Mouse (Mus musculus): ENCODE results near the gene Gcc1. TPM values are rescaled to one million over a fixed set of nuclear protein-coding genes. Genes with fewer than 3 reads are reported as not detected.

The Gcc1 gene
- total RNA-seq, 2 experiments from 2014 or later: 17.9 to 23.0 TPM

GRCm38 (mm10) chr6:28367575-28367974 is 60.6 kb downstream of the Gcc1 start:
- no peak overlapping the region for H3K27ac ChIP-seq
- no peak for DNase-seq (ENCODE audit: low spot score in 2 of 2)
- no peak for TF ChIP-seq CTCF (conservative IDR thresholded peaks at IDR 0.05)
- no peak overlapping the region for H3K4me3 ChIP-seq

Other genes with a start within 250 kb of the Gcc1 start
- 10 to 100 TPM; 20.7 to 25.7 TPM for gene Zfp800, start 30.4 kb downstream of the Gcc1 start, total RNA-seq (2021)
- gene Arf5, start 4.8 kb downstream of the Gcc1 start, total RNA-seq (2021): 100 to 1,000 TPM; 285 to 294 TPM
- not detected for gene Fscn3, start 601 bp downstream of the Gcc1 start, total RNA-seq (2021)
- not detected for gene Pax4, start 21.0 kb upstream of the Gcc1 start, total RNA-seq (2021)
- 100 to 1,000 TPM; 110 to 112 TPM for gene Snd1, start 46.7 kb upstream of the Gcc1 start, total RNA-seq (2021)